Mouse (Mus musculus): ENCODE measurements around the gene Cdc42ep4.

GRCm38 (mm10) chr11:113709731-113710256 is 41.9 kb downstream of the Cdc42ep4 start, which contains the start of gene Cpsf4l:
- TF ChIP-seq CTCF (IDR thresholded peaks at IDR 0.05; ENCODE audit: extremely low read depth, insufficient read depth, insufficient read length, insufficient replicate concordance), result no peak
- no peak for TF ChIP-seq POLR2A (IDR thresholded peaks at IDR 0.05; ENCODE audit: low read depth, low read length)

Data from spleen, adult 2 months (tissue).